Mouse (Mus musculus) E14TG2a.4 (cell line): ENCODE measurements around the gene Med13l.

Source experiments
- CTCF ChIP-seq: conservative IDR thresholded peaks from 2 replicates; pipeline ENCODE4 v1.5.1; 2014; ENCODE audit warnings: low read length
- POU5F1 ChIP-seq: IDR thresholded peaks from 2 replicates; pipeline ENCODE4 v1.6.1; 2014; ENCODE audit warnings: low read length, borderline replicate concordance

GRCm38 (mm10) chr5:118591826-118592499, 31.5 kb downstream of the Med13l start:
- no peak for TF ChIP-seq CTCF
- no peak for TF ChIP-seq POU5F1
